Mouse (Mus musculus): ENCODE data around the gene Itm2c.

GRCm38 (mm10) chr1:85922865-85923211 is 28.8 kb downstream of the Itm2c start:
- no peak for TF ChIP-seq CTCF (IDR thresholded peaks at IDR 0.05; ENCODE audit: borderline replicate concordance, insufficient read depth, low read length)
- TF ChIP-seq POLR2A (IDR thresholded peaks at IDR 0.05; ENCODE audit: low read depth, low read length) = no peak

All from embryonic fibroblast, embryonic 13.5 days (primary cell).